Mouse (Mus musculus) ES-Bruce4 (cell line): ENCODE data around the gene Tcp11l2.

Source experiments
- CTCF ChIP-seq: IDR thresholded peaks from one replicate; pipeline ENCODE4 v1.8.1; 2011; ENCODE audit warnings: low read depth, low read length
- EP300 ChIP-seq: IDR thresholded peaks from 2 replicates; pipeline ENCODE4 v1.6.1; 2011; ENCODE audit warnings: low read depth, low read length; ENCODE audit not compliant: insufficient read depth

GRCm38 (mm10) chr10:84600136-84600535 is 23.7 kb downstream of the Tcp11l2 start:
- TF ChIP-seq EP300 (no peak), CTCF (no peak)
